Mouse (Mus musculus): ENCODE data around the gene Csrnp1. TPM values are rescaled to one million over a fixed set of nuclear protein-coding genes. Genes with fewer than 3 reads are reported as not detected.

The Csrnp1 gene
- polyA plus RNA-seq, 1 experiment from 2014 or later: 1.6 TPM

DNA sequence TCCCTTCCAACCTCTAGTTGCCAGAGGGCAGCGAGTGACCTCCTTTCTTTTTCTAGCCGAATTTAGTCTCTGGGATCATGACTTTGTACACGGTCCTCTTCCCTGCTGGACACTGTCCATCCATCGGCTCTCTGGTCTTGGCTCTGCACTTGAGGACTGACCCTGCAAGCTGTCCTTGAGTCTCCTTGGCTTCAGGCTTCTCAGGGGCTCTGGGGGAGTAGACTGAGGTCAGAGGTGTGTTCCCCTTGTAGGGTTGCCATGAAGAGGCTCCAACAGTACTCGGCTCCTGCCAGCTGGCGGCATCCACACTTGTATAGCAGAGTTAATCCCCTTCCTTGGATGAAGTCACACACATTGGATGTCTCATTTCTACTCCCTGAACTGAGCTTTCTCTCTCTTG is 15.2 kb upstream of the Csrnp1 start:
- Histone ChIP-seq H3K9ac (ENCODE audit: low read length) (no peak overlapping the region), H3K27me3 (ENCODE audit: control insufficient read depth, insufficient read depth, low read length) (no peaks in the 10 kb centered on the region), H3K27ac (ENCODE audit: low read depth, low read length) (no peak overlapping the region), H3K36me3 (ENCODE audit: control insufficient read depth, insufficient read depth, low read length) (no peaks in the 10 kb centered on the region), H3K4me3 (ENCODE audit: low read depth, low read length) (no peak overlapping the region), H3K4me1 (replicated peaks; ENCODE audit: control insufficient read depth, insufficient read depth, low read length) (0 out of 2 replicates have a peak, but pooled peaks cover 2% of the 10 kb centered on the region), H3K4me2 (ENCODE audit: low read depth, low read length, severe bottlenecking) (no peak overlapping the region), H3K9me3 (ENCODE audit: control insufficient read depth, low read length) (no peaks in the 10 kb centered on the region)
- ATAC-seq (replicated peaks; ENCODE audit: low FRiP score) (no peak), DNase-seq (ENCODE audit: low spot score) (no peak)
- WGBS: 72% methylated on average over 6 of the region's 6 CpGs

DNA sequence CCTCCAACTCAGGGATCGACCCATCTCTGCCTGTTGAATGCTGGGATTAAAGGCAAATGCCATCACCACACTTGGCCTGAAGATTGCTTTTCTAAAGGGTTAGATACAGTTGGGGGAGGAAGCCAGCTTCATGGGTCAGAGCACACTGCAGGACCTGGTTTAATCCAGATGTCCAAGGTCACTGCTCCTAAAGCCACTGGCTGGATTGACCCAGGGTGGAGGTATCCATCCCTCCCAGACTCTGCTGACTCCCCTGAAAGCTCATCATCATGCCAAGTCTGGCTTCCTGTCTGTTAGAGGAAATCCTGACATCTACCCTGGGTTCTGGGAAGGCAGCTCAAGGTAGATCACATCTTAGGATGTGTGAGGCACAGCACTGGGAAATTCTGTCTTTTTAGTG is 14.3 kb upstream of the Csrnp1 start:
- WGBS: 71% methylated on average over 1 of the region's 1 CpGs
- DNase-seq (ENCODE audit: low spot score) (no peak), ATAC-seq (replicated peaks; ENCODE audit: low FRiP score) (no peak)
- Histone ChIP-seq H3K4me1 (replicated peaks; ENCODE audit: control insufficient read depth, insufficient read depth, low read length) (0 out of 2 replicates have a peak, but pooled peaks cover 2% of the 10 kb centered on the region), H3K27ac (ENCODE audit: low read depth, low read length) (no peak overlapping the region), H3K4me3 (ENCODE audit: low read depth, low read length) (no peak overlapping the region), H3K27me3 (ENCODE audit: control insufficient read depth, insufficient read depth, low read length) (no peaks in the 10 kb centered on the region), H3K9ac (ENCODE audit: low read length) (no peak overlapping the region), H3K9me3 (ENCODE audit: control insufficient read depth, low read length) (no peaks in the 10 kb centered on the region), H3K4me2 (ENCODE audit: low read depth, low read length, severe bottlenecking) (no peak overlapping the region), H3K36me3 (ENCODE audit: control insufficient read depth, insufficient read depth, low read length) (no peaks in the 10 kb centered on the region)

DNA sequence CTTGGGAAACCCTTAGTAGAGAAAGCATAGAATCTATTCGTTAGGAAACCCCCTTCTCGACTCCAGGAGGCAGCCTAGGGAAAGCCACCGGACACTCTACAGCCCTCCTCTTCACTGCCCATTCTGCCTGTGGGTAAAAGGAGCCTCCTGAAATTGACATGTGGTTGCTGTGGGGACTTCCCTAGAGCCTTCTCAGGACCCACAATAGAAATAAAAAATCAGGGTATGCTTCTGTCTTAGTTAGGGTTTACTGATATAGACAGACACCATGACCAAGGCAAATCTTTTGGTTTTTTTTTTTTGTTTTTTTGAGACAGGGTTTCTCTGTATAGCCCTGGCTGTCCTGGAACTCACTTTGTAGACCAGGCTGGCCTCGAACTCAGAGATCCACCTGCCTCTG is 11.6 kb upstream of the Csrnp1 start:
- H3K27ac ChIP-seq (ENCODE audit: low read depth, low read length): no peak overlapping the region
- H3K9me3 ChIP-seq (ENCODE audit: control insufficient read depth, low read length): no peaks in the 10 kb centered on the region
- no peaks in the 10 kb centered on the region for H3K27me3 ChIP-seq (ENCODE audit: control insufficient read depth, insufficient read depth, low read length)
- H3K36me3 ChIP-seq (ENCODE audit: control insufficient read depth, insufficient read depth, low read length): no peaks in the 10 kb centered on the region
- 90% methylated on average over 4 of the region's 4 CpGs for WGBS
- H3K4me1 ChIP-seq (replicated peaks; ENCODE audit: control insufficient read depth, insufficient read depth, low read length): no peaks in the 10 kb centered on the region
- H3K9ac ChIP-seq (ENCODE audit: low read length): no peak overlapping the region
- ATAC-seq (replicated peaks; ENCODE audit: low FRiP score) (no peak), DNase-seq (ENCODE audit: low spot score) (no peak)
- H3K4me2 ChIP-seq (ENCODE audit: low read depth, low read length, severe bottlenecking): no peak overlapping the region
- H3K4me3 ChIP-seq (ENCODE audit: low read depth, low read length): no peak overlapping the region

DNA sequence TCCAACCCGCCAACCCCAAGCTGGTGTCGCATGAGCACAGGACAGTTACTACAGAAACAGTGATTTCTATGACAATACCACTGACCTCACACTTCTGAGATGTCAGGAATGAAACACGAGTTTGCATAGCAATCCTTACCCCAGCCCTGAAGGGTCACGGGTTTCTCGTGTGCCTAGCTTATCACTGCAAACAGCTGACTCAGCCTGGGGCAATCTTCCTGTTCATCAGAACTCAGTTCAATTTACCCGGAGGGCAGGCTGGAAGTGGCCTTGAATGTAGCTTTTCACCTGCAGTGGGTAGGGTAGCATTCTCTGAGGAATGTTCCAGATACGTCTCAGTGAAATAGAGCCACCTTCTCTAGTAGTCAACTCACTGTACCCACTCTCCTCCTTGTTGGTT is 9.7 kb upstream of the Csrnp1 start:
- H3K4me1 ChIP-seq (replicated peaks; ENCODE audit: control insufficient read depth, insufficient read depth, low read length): no peaks in the 10 kb centered on the region
- no peaks in the 10 kb centered on the region for H3K27me3 ChIP-seq (ENCODE audit: control insufficient read depth, insufficient read depth, low read length)
- DNase-seq (ENCODE audit: low spot score) (no peak), ATAC-seq (replicated peaks; ENCODE audit: low FRiP score) (no peak)
- WGBS: 82% methylated on average over 7 of the region's 7 CpGs
- H3K9ac ChIP-seq (ENCODE audit: low read length): no peak overlapping the region
- H3K36me3 ChIP-seq (ENCODE audit: control insufficient read depth, insufficient read depth, low read length): no peaks in the 10 kb centered on the region
- H3K27ac ChIP-seq (ENCODE audit: low read depth, low read length): no peak overlapping the region
- no peaks in the 10 kb centered on the region for H3K9me3 ChIP-seq (ENCODE audit: control insufficient read depth, low read length)
- no peak overlapping the region for H3K4me2 ChIP-seq (ENCODE audit: low read depth, low read length, severe bottlenecking)
- no peak overlapping the region for H3K4me3 ChIP-seq (ENCODE audit: low read depth, low read length)

DNA sequence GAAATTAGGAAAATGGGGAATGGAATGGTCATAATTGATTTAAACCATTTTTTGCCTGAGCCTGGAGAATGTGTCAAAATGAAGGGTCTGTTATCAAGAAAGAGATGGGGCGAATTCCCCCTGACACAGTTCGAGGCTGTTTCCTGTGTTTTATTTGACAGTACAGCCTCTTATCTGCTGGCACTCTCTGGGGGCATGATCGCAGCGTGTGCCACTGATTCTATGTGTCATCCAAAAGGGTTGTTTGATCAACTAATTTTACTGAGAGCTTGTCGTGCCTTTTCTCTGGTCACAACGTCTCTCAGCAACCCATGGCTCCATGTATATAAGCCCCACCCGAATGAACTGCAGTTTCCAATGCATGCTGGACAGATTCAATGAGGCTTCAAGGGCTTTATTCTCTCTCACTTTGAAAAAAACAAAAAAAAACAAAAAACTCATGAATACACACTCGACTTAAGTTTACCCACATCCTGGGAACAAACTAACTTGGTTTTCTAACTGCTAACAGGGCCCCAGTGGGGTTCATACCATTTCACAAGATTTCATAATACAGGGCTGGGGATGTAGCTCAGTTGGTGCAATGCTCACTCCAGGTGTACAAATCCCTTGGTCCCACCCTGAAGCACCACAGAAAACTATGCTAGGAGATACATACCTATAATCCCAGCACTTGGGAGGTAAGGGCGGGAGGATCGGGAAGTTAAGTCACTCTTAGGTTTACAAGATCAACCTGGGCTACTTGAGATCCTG is 8.8 kb upstream of the Csrnp1 start:
- H3K4me3 ChIP-seq (ENCODE audit: low read depth, low read length): no peak overlapping the region
- no peak overlapping the region for H3K9ac ChIP-seq (ENCODE audit: low read length)
- WGBS: 84% methylated on average over 10 of the region's 10 CpGs
- no peak overlapping the region for H3K4me2 ChIP-seq (ENCODE audit: low read depth, low read length, severe bottlenecking)
- no peaks in the 10 kb centered on the region for H3K36me3 ChIP-seq (ENCODE audit: control insufficient read depth, insufficient read depth, low read length)
- H3K27ac ChIP-seq (ENCODE audit: low read depth, low read length): no peak overlapping the region
- no peaks in the 10 kb centered on the region for H3K9me3 ChIP-seq (ENCODE audit: control insufficient read depth, low read length)
- ATAC-seq (replicated peaks; ENCODE audit: low FRiP score) (no peak), DNase-seq (ENCODE audit: low spot score) (no peak)
- no peaks in the 10 kb centered on the region for H3K27me3 ChIP-seq (ENCODE audit: control insufficient read depth, insufficient read depth, low read length)
- no peaks in the 10 kb centered on the region for H3K4me1 ChIP-seq (replicated peaks; ENCODE audit: control insufficient read depth, insufficient read depth, low read length)

DNA sequence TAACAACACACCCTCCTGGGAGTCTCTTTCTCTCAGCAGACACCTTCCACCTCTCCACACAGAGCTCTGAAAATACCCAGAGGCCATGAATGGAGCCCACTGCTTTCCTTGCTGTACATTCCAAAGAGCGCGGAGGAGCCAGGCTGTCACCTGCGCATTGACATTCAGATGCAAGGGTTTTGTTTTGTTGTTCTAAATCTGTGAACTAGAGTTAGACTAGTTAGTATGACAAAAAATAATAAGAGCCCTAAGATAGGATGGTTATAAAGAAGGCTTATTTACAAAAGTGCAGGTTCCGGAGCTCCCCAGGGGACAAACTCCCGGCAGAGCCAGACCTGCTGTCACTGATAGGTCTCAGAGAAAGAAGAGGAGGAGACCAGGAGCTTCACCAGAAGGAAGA is 6.9 kb upstream of the Csrnp1 start:
- no peak for ATAC-seq (replicated peaks; ENCODE audit: low FRiP score)
- WGBS: 18% methylated on average over 5 of the region's 5 CpGs

DNA sequence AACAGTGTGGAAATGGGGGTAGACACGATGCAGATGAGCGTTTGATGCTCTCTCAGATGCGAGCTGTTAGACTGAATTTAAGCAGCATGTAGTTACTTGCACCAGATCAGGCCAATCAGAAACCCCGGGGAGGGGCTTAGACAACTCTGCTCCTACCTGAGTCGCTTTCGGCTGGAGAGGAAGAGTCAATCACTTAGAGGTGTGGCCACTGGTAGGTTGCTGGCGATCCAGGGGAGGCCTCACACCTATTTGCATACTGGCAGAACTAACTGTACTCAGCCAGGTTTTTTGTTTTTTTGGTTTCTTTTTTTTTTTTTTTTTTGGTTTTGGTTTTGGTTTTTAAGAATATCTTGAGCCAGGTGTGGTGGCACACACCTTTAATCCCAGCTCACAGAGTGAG is 3.8 kb upstream of the Csrnp1 start:
- Histone ChIP-seq H3K4me1 (replicated peaks; ENCODE audit: control insufficient read depth, insufficient read depth, low read length) (peaks cover 4% of the 10 kb centered on the region; the same call in 1 of the 2 replicates), H3K4me2 (ENCODE audit: low read depth, low read length, severe bottlenecking) (no peak overlapping the region), H3K27ac (ENCODE audit: low read depth, low read length) (no peak overlapping the region), H3K4me3 (ENCODE audit: low read depth, low read length) (no peak overlapping the region), H3K27me3 (ENCODE audit: control insufficient read depth, insufficient read depth, low read length) (no peaks in the 10 kb centered on the region; the same call in 1 of the 2 replicates), H3K36me3 (ENCODE audit: control insufficient read depth, insufficient read depth, low read length) (no peaks in the 10 kb centered on the region), H3K9me3 (ENCODE audit: control insufficient read depth, low read length) (no peaks in the 10 kb centered on the region), H3K9ac (ENCODE audit: low read length) (no peak overlapping the region)
- no peak for DNase-seq (ENCODE audit: low spot score)
- no peak for ATAC-seq (replicated peaks; ENCODE audit: low FRiP score)
- 47% methylated on average over 7 of the region's 7 CpGs for WGBS

More for the DNA sequence above, 6.9 kb upstream of the Csrnp1 start:
- no peak for DNase-seq (ENCODE audit: low spot score)
- Histone ChIP-seq H3K4me3 (ENCODE audit: low read depth, low read length) (no peak overlapping the region), H3K4me2 (ENCODE audit: low read depth, low read length, severe bottlenecking) (no peak overlapping the region), H3K4me1 (replicated peaks; ENCODE audit: control insufficient read depth, insufficient read depth, low read length) (no peaks in the 10 kb centered on the region), H3K9me3 (ENCODE audit: control insufficient read depth, low read length) (no peaks in the 10 kb centered on the region), H3K9ac (ENCODE audit: low read length) (no peak overlapping the region), H3K27me3 (ENCODE audit: control insufficient read depth, insufficient read depth, low read length) (no peaks in the 10 kb centered on the region), H3K27ac (ENCODE audit: low read depth, low read length) (no peak overlapping the region), H3K36me3 (ENCODE audit: control insufficient read depth, insufficient read depth, low read length) (no peaks in the 10 kb centered on the region)

- no peak overlapping the region for H3K4me3 ChIP-seq (ENCODE audit: low read depth, low read length)
- H3K27ac ChIP-seq (ENCODE audit: low read depth, low read length): no peak overlapping the region
- no peaks in the 10 kb centered on the region for H3K36me3 ChIP-seq (ENCODE audit: control insufficient read depth, insufficient read depth, low read length)
- ATAC-seq (replicated peaks; ENCODE audit: low FRiP score) (no peak), DNase-seq (ENCODE audit: low spot score) (no peak)
- H3K4me2 ChIP-seq (ENCODE audit: low read depth, low read length, severe bottlenecking): no peak overlapping the region
- H3K9me3 ChIP-seq (ENCODE audit: control insufficient read depth, low read length): no peaks in the 10 kb centered on the region
- H3K9ac ChIP-seq (ENCODE audit: low read length): no peak overlapping the region
- peaks cover 5% of the 10 kb centered on the region; the same call in 1 of the 2 replicates for H3K27me3 ChIP-seq (ENCODE audit: control insufficient read depth, insufficient read depth, low read length)
- H3K4me1 ChIP-seq (replicated peaks; ENCODE audit: control insufficient read depth, insufficient read depth, low read length): peaks cover 27% of the 10 kb centered on the region
- WGBS: 81% methylated on average over 10 of the region's 10 CpGs
These were observed 1.6 kb upstream of the Csrnp1 start for GRCm38 (mm10) chr9:119985881-119986574.

All from forebrain, embryonic 11.5 days (tissue).